Mouse (Mus musculus): ENCODE measurements at regions not wholly inside any gene's neighbourhood (a gene's known extent, or its start where the extent isn't known, plus 50 kb on each side); places are given as distances from the start of the nearest gene placed in this dataset.

- Histone ChIP-seq H3K27ac (ENCODE audit: insufficient read depth, low read depth) (no peak overlapping the region), H3K9me3 (replicated peaks; ENCODE audit: low read length) (no peaks in the 10 kb centered on the region), H3K9ac (ENCODE audit: insufficient read depth, low read depth) (no peak overlapping the region), H3K36me3 (replicated peaks in 1 of 2; ENCODE audit: control insufficient read depth in 1 of 2, insufficient read depth in 1 of 2, low read length in 1 of 2) (no peaks in the 10 kb centered on the region), H3K4me3 (replicated peaks in 1 of 3; ENCODE audit: low read depth in 2 of 3, low read length in 2 of 3, poor library complexity in 1 of 3) (no peak overlapping the region), H3K27me3 (replicated peaks) (no peaks in the 10 kb centered on the region), H3K79me2 (replicated peaks; ENCODE audit: control insufficient read depth, extremely low read depth, insufficient read depth, poor library complexity, severe bottlenecking) (no peaks in the 10 kb centered on the region), H3K4me1 (ENCODE audit: control insufficient read depth in 1 of 2, insufficient read depth in 2 of 2) (no peaks in the 10 kb centered on the region), H3K4me2 (ENCODE audit: insufficient read depth, low read depth, poor library complexity, severe bottlenecking) (no peak overlapping the region)
- no peak for DNase-seq (ENCODE audit: extremely low read depth)
- TF ChIP-seq GABPA (IDR thresholded peaks at IDR 0.05; ENCODE audit: insufficient replicate concordance, low read depth, low read length) (no peak), TCF12 (IDR thresholded peaks at IDR 0.05; ENCODE audit: low read depth, low read length) (no peak), TBP (conservative IDR thresholded peaks at IDR 0.05; ENCODE audit: low read depth, low read length) (no peak), E2F4 (IDR thresholded peaks at IDR 0.05; ENCODE audit: insufficient replicate concordance, low read depth, low read length) (no peak), USF2 (conservative IDR thresholded peaks at IDR 0.05; ENCODE audit: low read depth, low read length) (no peak), ZKSCAN1 (IDR thresholded peaks at IDR 0.05; ENCODE audit: borderline replicate concordance, low read depth, low read length) (no peak)
- in situ Hi-C loops (cut with MboI; ENCODE audit: low pct_ligation_motif_present, low pct_unique_long_range_greater_than_20kb, low sequenced_read_pairs) (no loop called here), dilution Hi-C loops (cut with MboI; ENCODE audit: extremely low pct_ligation_motif_present, extremely low pct_unique_long_range_greater_than_20kb, low sequenced_read_pairs) (no loop called here)
These were observed 123.5 kb upstream of the Prl start for GRCm38 (mm10) chr13:26933838-26934237.

- Histone ChIP-seq H3K27ac (ENCODE audit: insufficient read depth, low read depth) (no peak overlapping the region), H3K9me3 (replicated peaks; ENCODE audit: low read length) (no peaks in the 10 kb centered on the region), H3K36me3 (replicated peaks in 1 of 2; ENCODE audit: control insufficient read depth in 1 of 2, insufficient read depth in 1 of 2, low read length in 1 of 2) (no peaks in the 10 kb centered on the region), H3K79me2 (replicated peaks; ENCODE audit: control insufficient read depth, extremely low read depth, insufficient read depth, poor library complexity, severe bottlenecking) (no peaks in the 10 kb centered on the region), H3K9ac (ENCODE audit: insufficient read depth, low read depth) (no peak overlapping the region), H3K4me3 (replicated peaks in 1 of 3; ENCODE audit: low read depth in 2 of 3, low read length in 2 of 3, poor library complexity in 1 of 3) (no peak overlapping the region), H3K27me3 (replicated peaks) (no peaks in the 10 kb centered on the region), H3K4me1 (ENCODE audit: control insufficient read depth in 1 of 2, insufficient read depth in 2 of 2) (no peaks in the 10 kb centered on the region), H3K4me2 (ENCODE audit: insufficient read depth, low read depth, poor library complexity, severe bottlenecking) (no peak overlapping the region)
- in situ Hi-C loops (cut with MboI; ENCODE audit: low pct_ligation_motif_present, low pct_unique_long_range_greater_than_20kb, low sequenced_read_pairs) (no loop called here), dilution Hi-C loops (cut with MboI; ENCODE audit: extremely low pct_ligation_motif_present, extremely low pct_unique_long_range_greater_than_20kb, low sequenced_read_pairs) (no loop called here)
- TF ChIP-seq ELF1 (IDR thresholded peaks at IDR 0.05; ENCODE audit: low read depth, low read length) (no peak), ETS1 (conservative IDR thresholded peaks at IDR 0.05; ENCODE audit: low read depth, low read length) (no peak), UBTF (IDR thresholded peaks at IDR 0.05; ENCODE audit: low read depth, low read length) (no peak), USF2 (conservative IDR thresholded peaks at IDR 0.05; ENCODE audit: low read depth, low read length) (no peak), E2F4 (IDR thresholded peaks at IDR 0.05; ENCODE audit: insufficient replicate concordance, low read depth, low read length) (no peak), MAX (IDR thresholded peaks at IDR 0.05; ENCODE audit: low read length) (no peak), MEF2A (IDR thresholded peaks at IDR 0.05; ENCODE audit: borderline replicate concordance, low read depth, low read length) (no peak), TBP (conservative IDR thresholded peaks at IDR 0.05; ENCODE audit: low read depth, low read length) (no peak), MXI1 (IDR thresholded peaks at IDR 0.05; ENCODE audit: low read depth, low read length) (no peak), MAZ (IDR thresholded peaks at IDR 0.05; ENCODE audit: low read depth, low read length) (no peak), TCF12 (IDR thresholded peaks at IDR 0.05; ENCODE audit: low read depth, low read length) (no peak), GABPA (IDR thresholded peaks at IDR 0.05; ENCODE audit: insufficient replicate concordance, low read depth, low read length) (no peak), NELFE (IDR thresholded peaks at IDR 0.05; ENCODE audit: low read depth, low read length) (no peak), BHLHE40 (IDR thresholded peaks at IDR 0.05; ENCODE audit: low read depth, low read length) (no peak), MYC (IDR thresholded peaks at IDR 0.05; ENCODE audit: low read depth, low read length) (no peak), JUN (IDR thresholded peaks at IDR 0.05; ENCODE audit: insufficient read depth, low read depth, low read length) (no peak), CTCF (conservative IDR thresholded peaks at IDR 0.05 in 1 of 2, IDR thresholded peaks at IDR 0.05 in 1 of 2; ENCODE audit: low read depth in 2 of 2, low read length in 2 of 2) (no peak), MAFK (IDR thresholded peaks at IDR 0.05; ENCODE audit: insufficient replicate concordance, low read length) (no peak), ZC3H11A (IDR thresholded peaks at IDR 0.05; ENCODE audit: low read depth, low read length) (no peak)
- no peak for DNase-seq (ENCODE audit: extremely low read depth)
These were observed 116.9 kb upstream of the Prl start for GRCm38 (mm10) chr13:26940436-26940835.

All from CH12.LX (cell line).